Mouse (Mus musculus) liver, embryonic 11.5 days (tissue): Measurements from ENCODE around the gene Kcnq1. TPM values are rescaled to one million over a fixed set of nuclear protein-coding genes. Genes with fewer than 3 reads are reported as not detected.
A peak's percentile ranks its signal among the peaks of the same experiment; 100 is the strongest.

Experiments
- ATAC-seq: fragments of 200-750 bp; cut with Nextera tagmentation; replicated peaks from 2 replicates; pipeline ENCODE4 v1.8.0; 2017; ENCODE audit warnings: moderate number of reproducible peaks, mild to moderate bottlenecking, moderate TSS enrichment, moderate library complexity; ENCODE audit not compliant: low FRiP score
- DNase-seq: peaks from one replicate; pipeline ENCODE4 v3.0.0-alpha.2; 2017; ENCODE audit warnings: low spot score
- H3K27ac ChIP-seq: fragments of 300-500 bp; sonication (generic); 2 replicates; pipeline ENCODE4 v1.5.1; 2014; ENCODE audit warnings: mild to moderate bottlenecking, low read depth, low read length, control low read depth
- H3K27me3 ChIP-seq: fragments of 300-500 bp; sonication (generic); replicated peaks from 2 replicates; pipeline ENCODE4 v1.6.1; 2014; ENCODE audit warnings: low read length, mixed read lengths; ENCODE audit not compliant: control insufficient read depth, insufficient read depth
- H3K36me3 ChIP-seq: fragments of 300-500 bp; sonication (generic); 2 replicates; pipeline ENCODE4 v1.6.1; 2014; ENCODE audit warnings: mild to moderate bottlenecking, low read length, moderate library complexity, mixed read lengths; ENCODE audit not compliant: control insufficient read depth, insufficient read depth
- H3K4me1 ChIP-seq: fragments of 300-500 bp; sonication (generic); replicated peaks from 2 replicates; pipeline ENCODE4 v1.6.1; 2014; ENCODE audit warnings: low read length, mixed read lengths; ENCODE audit not compliant: control insufficient read depth, insufficient read depth
- H3K4me2 ChIP-seq: fragments of 300-500 bp; sonication (generic); 2 replicates; pipeline ENCODE4 v1.6.1; 2014; ENCODE audit warnings: mild to moderate bottlenecking, control low read depth, moderate library complexity
- H3K4me3 ChIP-seq: fragments of 300-500 bp; sonication (generic); 2 replicates; pipeline ENCODE4 v1.5.1; 2014; ENCODE audit warnings: low read depth, low read length, control low read depth
- H3K9ac ChIP-seq: fragments of 300-500 bp; sonication (generic); 2 replicates; pipeline ENCODE4 v1.6.1; 2014; ENCODE audit warnings: low read depth, low read length, control low read depth
- H3K9me3 ChIP-seq: fragments of 300-500 bp; sonication (generic); 2 replicates; pipeline ENCODE4 v1.6.1; 2016; ENCODE audit warnings: low read length, inconsistent platforms, mixed read lengths; ENCODE audit not compliant: control insufficient read depth
- WGBS: fragments of 180-500 bp; shearing (Covaris S2); extraction: QIAGEN DNeasy Blood & Tissue Kit; methylation state at CpG from one replicate; pipeline ENCODE4 v1.1.7; 2014; 5-methylcytosine and 5-hydroxymethylcytosine counted together
- polyA plus RNA-seq: library from polyadenylated mRNA; unstranded; fragments of >200 nt; fragmentation: Nextera tagmentation; extraction: Ambion mirVana; gene quantifications from 2 replicates; pipeline ENCODE4 v1.2.1, GENCODE M21; 2014

Kcnq1 gene
- polyA plus RNA-seq, 1 experiment from 2014 or later, result 0.59 TPM

GRCm38 (mm10) chr7:143461294-143461870, 355.2 kb downstream of the Kcnq1 start:
- Histone ChIP-seq H3K4me3 (peak overlapping the region; percentile 8), H3K9me3 (peaks cover 29% of the 10 kb centered on the region), H3K27me3 (peaks cover 58% of the 10 kb centered on the region), H3K36me3 (no peaks in the 10 kb centered on the region), H3K27ac (no peak overlapping the region), H3K9ac (no peak overlapping the region), H3K4me1 (peaks cover 2% of the 10 kb centered on the region; the same call in 1 of the 2 replicates), H3K4me2 (peak overlapping the region; percentile 56)
- ATAC-seq (peak; percentile 33; the same call in 1 of the 2 replicates), DNase-seq (no peak)
- WGBS, result 23% methylated on average over 19 of the region's 32 CpGs

GRCm38 (mm10) chr7:143461920-143462319, 355.8 kb downstream of the Kcnq1 start:
- 40% methylated on average over 11 of the region's 11 CpGs for WGBS
- H3K9me3 ChIP-seq, result peaks cover 29% of the 10 kb centered on the region
- DNase-seq, result no peak
- no peak for ATAC-seq
- peaks cover 57% of the 10 kb centered on the region for H3K27me3 ChIP-seq
- H3K9ac ChIP-seq, result no peak overlapping the region
- no peaks in the 10 kb centered on the region for H3K36me3 ChIP-seq
- no peak overlapping the region for H3K4me2 ChIP-seq
- H3K4me1 ChIP-seq, result peaks cover 2% of the 10 kb centered on the region; the same call in 1 of the 2 replicates
- no peak overlapping the region for H3K4me3 ChIP-seq
- H3K27ac ChIP-seq, result no peak overlapping the region

GRCm38 (mm10) chr7:143462516-143462915, 356.4 kb downstream of the Kcnq1 start:
- DNase-seq (no peak), ATAC-seq (no peak)
- peaks cover 2% of the 10 kb centered on the region; the same call in 1 of the 2 replicates for H3K4me1 ChIP-seq
- no peak overlapping the region for H3K4me3 ChIP-seq
- WGBS, result 76% methylated on average over 5 of the region's 5 CpGs
- no peak overlapping the region for H3K4me2 ChIP-seq
- H3K27ac ChIP-seq, result no peak overlapping the region
- no peak overlapping the region for H3K9ac ChIP-seq
- no peaks in the 10 kb centered on the region for H3K36me3 ChIP-seq
- peaks cover 52% of the 10 kb centered on the region for H3K27me3 ChIP-seq
- H3K9me3 ChIP-seq, result peaks cover 29% of the 10 kb centered on the region

GRCm38 (mm10) chr7:143463865-143464415, 357.8 kb downstream of the Kcnq1 start:
- no peak overlapping the region for H3K27ac ChIP-seq
- WGBS, result 22% methylated on average over 11 of the region's 11 CpGs
- H3K27me3 ChIP-seq, result peaks cover 40% of the 10 kb centered on the region

GRCm38 (mm10) chr7:143464811-143465560, 358.8 kb downstream of the Kcnq1 start:
- DNase-seq (no peak), ATAC-seq (no peak)
- H3K4me2 ChIP-seq, result peak overlapping the region; percentile 70
- H3K9ac ChIP-seq, result peak overlapping the region; percentile 32; the same call in 1 of the 2 replicates
- peaks cover 17% of the 10 kb centered on the region for H3K9me3 ChIP-seq
- peaks cover 29% of the 10 kb centered on the region for H3K27me3 ChIP-seq
- H3K4me3 ChIP-seq, result peak overlapping the region; percentile 34
- WGBS, result 21% methylated on average over 56 of the region's 56 CpGs
- H3K4me1 ChIP-seq, result peaks cover 2% of the 10 kb centered on the region; the same call in 1 of the 2 replicates
- no peaks in the 10 kb centered on the region for H3K36me3 ChIP-seq
- H3K27ac ChIP-seq, result peak overlapping the region; percentile 39; the same call in 1 of the 2 replicates

More at GRCm38 (mm10) chr7:143463865-143464415, 357.8 kb downstream of the Kcnq1 start:
- Histone ChIP-seq H3K4me1 (peaks cover 2% of the 10 kb centered on the region; the same call in 1 of the 2 replicates), H3K4me3 (no peak overlapping the region), H3K4me2 (no peak overlapping the region), H3K9ac (no peak overlapping the region), H3K36me3 (no peaks in the 10 kb centered on the region), H3K9me3 (peaks cover 27% of the 10 kb centered on the region)
- DNase-seq (no peak), ATAC-seq (no peak)

- H3K4me1 ChIP-seq, result peaks cover 2% of the 10 kb centered on the region; the same call in 1 of the 2 replicates
- H3K9ac ChIP-seq, result no peak overlapping the region
- H3K9me3 ChIP-seq, result peaks cover 4% of the 10 kb centered on the region; the same call in 1 of the 2 replicates
- no peak overlapping the region for H3K4me3 ChIP-seq
- no peak overlapping the region for H3K27ac ChIP-seq
- DNase-seq (peak; percentile 77), ATAC-seq (no peak)
- peaks cover 21% of the 10 kb centered on the region for H3K27me3 ChIP-seq
- no peak overlapping the region for H3K4me2 ChIP-seq
- no peaks in the 10 kb centered on the region for H3K36me3 ChIP-seq
- WGBS, result 30% methylated on average over 14 of the region's 14 CpGs
These were observed 360.0 kb downstream of the Kcnq1 start for GRCm38 (mm10) chr7:143466099-143466677.

GRCm38 (mm10) chr7:143467714-143468113, 361.6 kb downstream of the Kcnq1 start:
- Histone ChIP-seq H3K4me3 (no peak overlapping the region), H3K4me1 (peaks cover 2% of the 10 kb centered on the region; the same call in 1 of the 2 replicates)
- no peak for DNase-seq

GRCm38 (mm10) chr7:143469946-143470345, 363.8 kb downstream of the Kcnq1 start:
- 18% methylated on average over 8 of the region's 8 CpGs for WGBS
- ATAC-seq, result no peak

More at GRCm38 (mm10) chr7:143467714-143468113, 361.6 kb downstream of the Kcnq1 start:
- no peak for ATAC-seq
- WGBS, result 20% methylated on average over 6 of the region's 6 CpGs
- no peak overlapping the region for H3K9ac ChIP-seq
- H3K27me3 ChIP-seq, result peaks cover 14% of the 10 kb centered on the region
- no peaks in the 10 kb centered on the region for H3K9me3 ChIP-seq
- no peaks in the 10 kb centered on the region for H3K36me3 ChIP-seq
- no peak overlapping the region for H3K27ac ChIP-seq
- H3K4me2 ChIP-seq, result no peak overlapping the region

More at GRCm38 (mm10) chr7:143469946-143470345, 363.8 kb downstream of the Kcnq1 start:
- Histone ChIP-seq H3K9ac (no peak overlapping the region), H3K36me3 (no peaks in the 10 kb centered on the region), H3K9me3 (no peaks in the 10 kb centered on the region), H3K4me1 (no peaks in the 10 kb centered on the region; the same call in 1 of the 2 replicates), H3K4me3 (no peak overlapping the region), H3K27me3 (peaks cover 9% of the 10 kb centered on the region), H3K4me2 (no peak overlapping the region), H3K27ac (no peak overlapping the region)
- DNase-seq, result no peak
